Mouse (Mus musculus) intestine, embryonic 15.5 days (tissue): Measurements from ENCODE around the gene Slc16a1. TPM values are rescaled to one million over a fixed set of nuclear protein-coding genes. Genes with fewer than 3 reads are reported as not detected.
"Not testable (repeated sequence)": the region's sequence is repeated elsewhere in the genome, so short reads cannot be mapped to it uniquely, and the experiment has no call there.

ENCODE experiments used
- ATAC-seq: fragments of 200-750 bp; cut with Nextera tagmentation; 2 replicates; pipeline ENCODE4 v1.8.0; 2017; ENCODE audit warnings: moderate TSS enrichment, moderate library complexity
- H3K27ac ChIP-seq: fragments of 300-500 bp; sonication (generic); 2 replicates; pipeline ENCODE4 v1.5.1; 2015; ENCODE audit warnings: mild to moderate bottlenecking, inconsistent platforms
- H3K27me3 ChIP-seq: fragments of 300-500 bp; sonication (generic); replicated peaks from 2 replicates; pipeline ENCODE4 v1.6.1; 2015; ENCODE audit warnings: inconsistent platforms
- H3K36me3 ChIP-seq: fragments of 300-500 bp; sonication (generic); 2 replicates; pipeline ENCODE4 v1.6.1; 2015; ENCODE audit warnings: inconsistent platforms
- H3K4me1 ChIP-seq: fragments of 300-500 bp; sonication (generic); replicated peaks from 2 replicates; pipeline ENCODE4 v1.6.1; 2015; ENCODE audit warnings: inconsistent platforms
- H3K4me2 ChIP-seq: fragments of 300-500 bp; sonication (generic); replicated peaks from 2 replicates; pipeline ENCODE4 v1.6.1; 2015; ENCODE audit warnings: mild to moderate bottlenecking, inconsistent platforms
- H3K4me3 ChIP-seq: fragments of 300-500 bp; sonication (generic); replicated peaks from 2 replicates; pipeline ENCODE4 v1.5.1; 2015; ENCODE audit warnings: inconsistent platforms
- H3K9ac ChIP-seq: fragments of 300-500 bp; sonication (generic); 2 replicates; pipeline ENCODE4 v1.6.1; 2015; ENCODE audit warnings: inconsistent platforms
- H3K9me3 ChIP-seq: fragments of 300-500 bp; sonication (generic); 2 replicates; pipeline ENCODE4 v1.6.1; 2016; ENCODE audit warnings: inconsistent platforms
- WGBS: fragments of 180-500 bp; shearing (Covaris S2); methylation state at CpG from one replicate; pipeline ENCODE4 v1.1.7; 2015; 5-methylcytosine and 5-hydroxymethylcytosine counted together
- polyA plus RNA-seq: library from polyadenylated mRNA; unstranded; fragments of >200 nt; fragmentation: Nextera tagmentation; extraction: Ambion mirVana; gene quantifications from 2 replicates; pipeline ENCODE4 v1.2.1, GENCODE M21; 2015

Gene Slc16a1
- polyA plus RNA-seq, 1 experiment from 2014 or later = 50.0 TPM

DNA sequence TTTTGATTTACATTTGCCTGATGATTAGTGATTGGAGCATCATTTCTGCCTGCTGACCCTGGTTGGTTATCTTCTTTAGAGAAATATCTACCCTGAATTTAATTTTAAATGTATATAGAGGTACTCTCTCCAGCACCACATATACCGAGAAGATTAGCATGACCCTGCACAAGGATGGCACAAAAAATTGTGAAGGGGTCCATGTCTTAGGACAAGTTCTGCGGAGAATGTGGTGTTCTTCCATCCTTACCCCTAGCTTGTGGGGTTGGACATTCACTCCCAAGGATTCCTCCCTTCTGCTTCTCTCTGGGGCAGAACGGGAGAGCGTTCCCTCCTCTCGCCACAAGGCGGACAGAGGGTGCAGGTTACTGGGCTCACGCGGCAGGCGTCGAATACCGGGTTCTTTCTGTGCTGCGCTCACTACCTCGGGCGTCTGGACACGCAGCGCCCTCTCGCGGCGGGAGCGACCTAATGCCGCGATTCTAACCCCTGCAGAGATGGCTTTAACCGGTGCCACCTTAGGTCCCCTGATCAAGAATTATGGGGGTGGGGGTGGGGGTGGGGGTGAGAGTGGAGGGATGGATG, 62.4 kb downstream of the Slc16a1 start:
- Histone ChIP-seq H3K9me3 (no peaks in the 10 kb centered on the region), H3K4me1 (no peaks in the 10 kb centered on the region), H3K36me3 (no peaks in the 10 kb centered on the region), H3K4me3 (no peak overlapping the region), H3K27me3 (no peaks in the 10 kb centered on the region), H3K27ac (no peak overlapping the region), H3K9ac (no peak overlapping the region), H3K4me2 (no peak overlapping the region; the same call in 1 of the 2 replicates)
- ATAC-seq = peak; percentile 90
- 7% methylated on average over 23 of the region's 23 CpGs for WGBS

DNA sequence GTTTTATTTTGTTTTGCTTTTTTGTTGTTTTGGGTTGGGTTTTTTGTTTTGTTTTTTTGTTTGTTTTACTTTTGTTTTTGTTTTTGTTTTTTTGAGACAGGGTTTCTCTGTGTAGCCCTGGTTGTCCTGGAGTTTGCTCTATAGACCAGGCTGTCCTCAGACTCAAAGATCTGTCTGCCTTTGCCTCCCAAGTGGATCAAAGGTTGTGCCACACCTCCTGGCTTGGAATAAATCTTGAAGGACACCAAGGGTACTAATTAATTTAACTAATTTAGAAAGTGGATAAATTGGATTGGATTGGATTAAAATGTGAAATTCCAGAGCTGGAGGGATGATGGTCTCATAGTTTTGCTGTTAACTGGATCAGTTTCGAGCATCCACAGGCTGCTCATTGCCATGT, 63.3 kb downstream of the Slc16a1 start:
- H3K36me3 ChIP-seq = no peaks in the 10 kb centered on the region
- WGBS = 73% methylated on average over 1 of the region's 1 CpGs
- H3K9me3 ChIP-seq = no peaks in the 10 kb centered on the region
- H3K9ac ChIP-seq = no peak overlapping the region
- ATAC-seq = no peak
- H3K4me2 ChIP-seq = no peak overlapping the region
- H3K27ac ChIP-seq = no peak overlapping the region
- H3K4me1 ChIP-seq = no peaks in the 10 kb centered on the region
- no peak overlapping the region for H3K4me3 ChIP-seq
- no peaks in the 10 kb centered on the region for H3K27me3 ChIP-seq

DNA sequence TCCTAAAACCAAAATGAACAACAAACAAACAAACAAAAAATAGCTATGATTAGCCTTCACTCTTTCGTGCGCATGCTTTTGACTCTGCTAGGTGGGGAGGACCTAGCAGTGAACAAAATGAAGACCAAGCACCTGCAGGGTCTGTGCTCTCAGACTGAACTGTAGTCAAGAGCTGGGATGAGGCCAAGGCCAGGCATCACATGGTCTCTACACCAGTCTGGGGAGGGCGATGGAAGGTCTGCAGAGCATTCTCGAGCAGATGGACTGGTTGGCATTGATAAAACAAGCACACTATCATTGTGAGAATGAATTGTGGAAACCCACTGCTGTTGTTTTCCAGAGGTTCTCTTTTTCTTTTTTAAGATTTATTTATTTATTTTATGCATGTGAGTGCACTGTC, 65.5 kb downstream of the Slc16a1 start:
- 90% methylated on average over 4 of the region's 4 CpGs for WGBS
- Histone ChIP-seq H3K9ac (no peak overlapping the region), H3K4me3 (no peak overlapping the region), H3K9me3 (no peaks in the 10 kb centered on the region), H3K36me3 (no peaks in the 10 kb centered on the region), H3K27me3 (no peaks in the 10 kb centered on the region), H3K4me2 (no peak overlapping the region), H3K27ac (no peak overlapping the region), H3K4me1 (0 out of 2 replicates have a peak, but pooled peaks cover 5% of the 10 kb centered on the region)
- ATAC-seq = no peak

DNA sequence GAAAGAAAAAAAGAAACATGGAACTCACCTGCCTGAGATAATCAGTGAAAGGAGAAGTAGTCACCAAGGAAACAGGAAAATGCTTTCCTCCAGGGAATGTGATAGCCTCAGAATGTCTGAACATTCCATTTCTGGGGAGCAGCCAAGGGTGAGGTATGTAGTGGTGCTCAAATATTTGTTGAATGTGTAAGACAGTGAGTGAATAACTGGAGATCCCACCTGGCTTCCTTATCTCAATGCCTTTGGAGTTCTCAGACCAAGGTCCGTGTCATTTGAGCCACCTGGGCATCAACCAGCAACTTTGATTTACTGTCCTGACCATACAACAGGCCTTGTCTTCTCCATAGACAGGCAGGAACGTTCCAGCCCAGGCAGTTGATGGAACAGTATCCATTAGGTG, 68.0 kb downstream of the Slc16a1 start:
- 65% methylated on average over 2 of the region's 2 CpGs for whole genome bisulfite sequencing
- ATAC-seq = no peak

DNA sequence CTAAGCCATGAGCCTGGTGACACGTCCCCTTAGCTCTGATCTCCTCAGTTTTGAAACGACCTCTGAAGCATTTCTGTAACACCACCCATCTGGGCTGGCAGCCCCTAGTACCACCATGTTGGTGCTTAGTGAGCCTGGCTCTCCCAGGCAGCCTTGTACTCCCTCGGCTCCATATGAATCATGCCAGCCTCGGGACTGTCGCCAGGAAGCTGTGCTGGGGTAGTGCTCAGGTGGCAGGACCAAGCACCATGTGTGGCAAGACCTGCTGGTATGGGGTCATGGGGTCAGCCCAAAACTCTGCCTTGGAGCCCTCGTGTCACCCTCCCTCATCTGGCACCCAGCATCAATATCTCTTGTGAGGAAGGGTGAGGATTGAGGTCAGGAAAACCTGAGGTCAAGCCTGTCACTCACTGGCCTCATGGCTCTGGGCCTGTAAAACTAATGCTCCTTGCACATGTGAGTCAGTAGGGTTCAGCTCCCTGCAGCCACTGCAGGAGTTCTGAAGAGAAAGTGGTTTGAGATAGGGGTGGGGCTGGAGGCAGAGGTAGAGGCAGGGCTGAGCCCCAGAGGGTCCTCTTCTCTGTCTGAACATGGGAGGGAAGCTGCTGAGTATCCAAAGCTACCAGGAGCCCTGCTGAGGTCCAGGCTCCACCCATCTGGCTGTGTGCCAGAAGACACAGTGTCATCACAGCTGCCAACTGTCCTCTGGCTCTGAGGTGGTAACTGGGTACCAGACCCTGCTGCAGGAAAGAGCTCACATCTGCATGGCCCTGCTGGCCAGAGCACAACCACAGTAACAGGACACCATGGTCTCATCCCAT, 68.7 kb downstream of the Slc16a1 start:
- not testable (repeated sequence) for H3K9ac ChIP-seq, H3K4me3 ChIP-seq, H3K4me1 ChIP-seq, H3K36me3 ChIP-seq, H3K9me3 ChIP-seq, H3K27me3 ChIP-seq, H3K27ac ChIP-seq, H3K4me2 ChIP-seq
- 67% methylated on average over 6 of the region's 6 CpGs for WGBS
- peak; percentile 84 for ATAC-seq

More for the DNA sequence above, 68.0 kb downstream of the Slc16a1 start:
- Histone ChIP-seq H3K36me3 (no peaks in the 10 kb centered on the region), H3K27ac (no peak overlapping the region), H3K4me3 (no peak overlapping the region), H3K27me3 (no peaks in the 10 kb centered on the region), H3K9ac (no peak overlapping the region), H3K9me3 (no peaks in the 10 kb centered on the region), H3K4me2 (no peak overlapping the region), H3K4me1 (0 out of 2 replicates have a peak, but pooled peaks cover 5% of the 10 kb centered on the region)

DNA sequence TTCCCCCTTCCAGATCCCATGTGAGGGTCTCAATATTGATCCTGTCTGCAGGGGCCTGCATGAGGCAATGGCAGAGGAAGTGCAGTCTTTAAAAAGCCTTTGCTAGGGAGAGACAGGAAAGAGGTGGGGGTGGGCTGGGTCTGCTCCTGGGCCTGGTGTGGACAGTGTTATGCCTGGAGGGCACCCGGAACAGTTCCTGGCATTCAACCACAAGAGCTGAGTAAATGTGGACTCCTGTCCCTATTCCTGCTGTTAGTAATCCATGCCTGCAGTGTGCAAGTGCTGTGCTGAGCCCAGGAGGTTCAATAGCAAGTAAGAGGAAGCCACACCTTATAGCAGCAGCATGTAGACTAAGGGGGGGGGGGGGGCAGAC, 69.3 kb downstream of the Slc16a1 start:
- H3K9ac ChIP-seq, H3K27ac ChIP-seq, H3K4me3 ChIP-seq, H3K4me2 ChIP-seq, H3K4me1 ChIP-seq, H3K36me3 ChIP-seq, H3K9me3 ChIP-seq, H3K27me3 ChIP-seq: not testable (repeated sequence)
- ATAC-seq = peak; percentile 69
- WGBS = 59% methylated on average over 1 of the region's 1 CpGs

Other genes with a start within 250 kb of the Slc16a1 start
- gene Lrig2, start 126.8 kb upstream of the Slc16a1 start, polyA plus RNA-seq = 11.2 and 13.3 TPM in 2 replicates
- gene Ppm1j, start 142.4 kb downstream of the Slc16a1 start, polyA plus RNA-seq = 2.9 and 4.5 TPM in 2 replicates
- 0.08 TPM in 1 of 2 replicates, not detected in the other for gene Fam19a3, start 143.2 kb downstream of the Slc16a1 start, polyA plus RNA-seq
- gene Rhoc, start 149.7 kb downstream of the Slc16a1 start, polyA plus RNA-seq = 157 and 162 TPM in 2 replicates
- 129 and 133 TPM in 2 replicates for gene Mov10, start 179.9 kb downstream of the Slc16a1 start, polyA plus RNA-seq
- gene St7l, start 225.3 kb downstream of the Slc16a1 start, polyA plus RNA-seq = 35.9 and 36.8 TPM in 2 replicates
- 186 and 196 TPM in 2 replicates for gene Capza1, start 225.8 kb downstream of the Slc16a1 start, polyA plus RNA-seq